Mouse (Mus musculus) stomach, postnatal 0 days (tissue): ENCODE results near the gene Gm49342. TPM values are rescaled to one million over a fixed set of nuclear protein-coding genes. Genes with fewer than 3 reads are reported as not detected.
"Not testable (repeated sequence)": the region's sequence is repeated elsewhere in the genome, so short reads cannot be mapped to it uniquely, and the experiment has no call there.

ENCODE experiments used
- ATAC-seq: fragments of 200-750 bp; cut with Nextera tagmentation; 2 replicates; pipeline ENCODE4 v1.8.0; 2017; ENCODE audit not compliant: low FRiP score, low TSS enrichment
- DNase-seq: peaks from one replicate; pipeline ENCODE4 v3.0.0-alpha.2; 2016; ENCODE audit warnings: low spot score
- H3K27ac ChIP-seq: fragments of 300-500 bp; sonication (generic); replicated peaks from 2 replicates; pipeline ENCODE4 v1.5.1; 2014; ENCODE audit warnings: mild to moderate bottlenecking, control low read depth
- H3K27me3 ChIP-seq: fragments of 300-500 bp; sonication (generic); 2 replicates; pipeline ENCODE4 v1.6.1; 2014; ENCODE audit warnings: low read length; ENCODE audit not compliant: control insufficient read depth, insufficient read depth
- H3K36me3 ChIP-seq: fragments of 300-500 bp; sonication (generic); 2 replicates; pipeline ENCODE4 v1.6.1; 2014; ENCODE audit warnings: low read length, mixed read lengths; ENCODE audit not compliant: control insufficient read depth, insufficient read depth
- H3K4me1 ChIP-seq: fragments of 300-500 bp; sonication (generic); replicated peaks from 2 replicates; pipeline ENCODE4 v1.6.1; 2014; ENCODE audit warnings: antibody characterized with exemption; ENCODE audit not compliant: control insufficient read depth, insufficient read depth
- H3K4me2 ChIP-seq: fragments of 300-500 bp; sonication (generic); replicated peaks from 2 replicates; pipeline ENCODE4 v1.6.1; 2014; ENCODE audit warnings: low read depth, mild to moderate bottlenecking, control low read depth, moderate library complexity
- H3K4me3 ChIP-seq: fragments of 300-500 bp; sonication (generic); 2 replicates; pipeline ENCODE4 v1.5.1; 2014; ENCODE audit warnings: low read depth, low read length, control low read depth
- H3K9ac ChIP-seq: fragments of 300-500 bp; sonication (generic); 2 replicates; pipeline ENCODE4 v1.6.1; 2014; ENCODE audit warnings: mild to moderate bottlenecking, low read length, control low read depth, mixed read lengths
- H3K9me3 ChIP-seq: fragments of 300-500 bp; sonication (generic); 2 replicates; pipeline ENCODE4 v1.6.1; 2016; ENCODE audit warnings: low read length; ENCODE audit not compliant: control insufficient read depth
- CTCF ChIP-seq: IDR thresholded peaks from 2 replicates; pipeline ENCODE4 v1.5.1; 2016; ENCODE audit warnings: antibody characterized with exemption, low read depth, mild to moderate bottlenecking, moderate library complexity
- EP300 ChIP-seq: optimal IDR thresholded peaks from 2 replicates; pipeline ENCODE3; 2016; ENCODE audit warnings: antibody characterized with exemption
- WGBS: fragments of 180-500 bp; shearing (Covaris S2); extraction: QIAGEN DNeasy Blood & Tissue Kit; methylation state at CpG from one replicate; pipeline ENCODE4 v1.1.7; 2014; 5-methylcytosine and 5-hydroxymethylcytosine counted together
- polyA plus RNA-seq: library from polyadenylated mRNA; unstranded; fragments of >200 nt; fragmentation: Nextera tagmentation; extraction: Ambion mirVana; gene quantifications from 2 replicates; pipeline ENCODE4 v1.2.1, GENCODE M21; 2015

Gene Gm49342
- polyA plus RNA-seq, 1 experiment from 2014 or later = not detected

- Histone ChIP-seq H3K4me3 (peak overlapping the region; percentile 35), H3K9me3 (no peaks in the 10 kb centered on the region), H3K36me3 (no peaks in the 10 kb centered on the region), H3K4me1 (no peaks in the 10 kb centered on the region), H3K27ac (peak overlapping the region; percentile 59), H3K4me2 (peak overlapping the region; percentile 71), H3K9ac (peak overlapping the region; percentile 61), H3K27me3 (no peaks in the 10 kb centered on the region)
- ATAC-seq = peak; percentile 91
- WGBS = 5% methylated on average over 26 of the region's 26 CpGs
- peak; percentile 69 for DNase-seq
- TF ChIP-seq EP300 = no peak
- TF ChIP-seq CTCF = peak; percentile 76
Observed at GRCm38 (mm10) chr14:50903973-50904827, 40.1 kb upstream of the Gm49342 start.

GRCm38 (mm10) chr14:50904828-50905129 lies 39.5 kb upstream of the Gm49342 start:
- 91% methylated on average over 4 of the region's 4 CpGs for whole genome bisulfite sequencing
- DNase-seq = no peak
- no peak for TF ChIP-seq EP300
- no peaks in the 10 kb centered on the region for H3K27me3 ChIP-seq
- H3K4me3 ChIP-seq = no peak overlapping the region
- ATAC-seq = no peak
- H3K27ac ChIP-seq = no peak overlapping the region
- no peak overlapping the region for H3K9ac ChIP-seq
- H3K4me2 ChIP-seq = no peak overlapping the region
- H3K36me3 ChIP-seq = no peaks in the 10 kb centered on the region
- no peaks in the 10 kb centered on the region for H3K4me1 ChIP-seq
- no peaks in the 10 kb centered on the region for H3K9me3 ChIP-seq

DNA sequence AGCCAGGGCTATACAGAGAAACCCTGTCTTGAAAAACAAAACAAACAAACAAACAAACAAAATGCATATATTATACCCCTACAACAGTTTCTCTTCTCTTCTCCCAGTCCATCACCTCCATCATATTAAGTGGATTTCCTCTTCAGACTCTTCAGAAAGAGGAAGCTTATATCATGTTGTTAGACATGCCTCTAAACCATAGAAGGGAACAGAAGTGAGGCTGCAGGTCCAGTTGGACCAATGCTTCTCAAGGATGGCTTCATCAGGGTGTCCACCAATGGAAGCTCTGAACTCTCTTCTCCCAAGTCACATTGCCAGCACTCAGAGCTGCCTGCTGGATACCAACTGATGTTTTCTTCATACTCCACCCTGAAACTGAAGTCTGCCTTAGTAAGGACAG lies 39.0 kb upstream of the Gm49342 start:
- H3K27me3 ChIP-seq, DNase-seq, H3K9ac ChIP-seq: not testable (repeated sequence)

GRCm38 (mm10) chr14:50908126-50908525 lies 36.2 kb upstream of the Gm49342 start:
- DNase-seq (no peak), ATAC-seq (no peak)
- WGBS = 70% methylated on average over 4 of the region's 4 CpGs
- H3K9me3 ChIP-seq = no peaks in the 10 kb centered on the region
- TF ChIP-seq CTCF (no peak), EP300 (no peak)
- H3K36me3 ChIP-seq = no peaks in the 10 kb centered on the region
- no peaks in the 10 kb centered on the region for H3K27me3 ChIP-seq
- H3K9ac ChIP-seq = no peak overlapping the region
- H3K4me1 ChIP-seq = no peaks in the 10 kb centered on the region
- no peak overlapping the region for H3K4me3 ChIP-seq
- no peak overlapping the region for H3K27ac ChIP-seq
- H3K4me2 ChIP-seq = no peak overlapping the region

More for the DNA sequence above, 39.0 kb upstream of the Gm49342 start:
- not testable (repeated sequence) for H3K4me1 ChIP-seq, ATAC-seq, H3K4me2 ChIP-seq, H3K27ac ChIP-seq, H3K4me3 ChIP-seq, H3K36me3 ChIP-seq, H3K9me3 ChIP-seq

DNA sequence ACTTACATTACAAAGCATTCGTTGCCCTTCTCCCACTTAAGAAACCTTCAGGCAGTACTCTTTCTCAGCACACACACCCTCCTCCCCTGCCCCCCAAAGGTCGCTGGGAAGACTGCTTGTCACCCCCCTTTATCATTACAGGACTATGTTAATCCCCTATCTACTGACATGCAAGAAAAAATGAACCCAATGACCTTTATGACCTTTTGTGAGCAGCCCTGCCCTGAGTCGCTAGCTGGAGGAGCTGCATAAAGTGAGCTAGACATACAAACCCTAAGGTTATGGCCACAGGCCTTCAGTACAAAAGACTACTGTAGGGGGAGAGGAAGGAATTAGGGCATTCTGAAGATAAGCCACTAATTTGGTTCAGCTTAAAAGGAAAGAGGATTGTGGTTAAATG lies 33.0 kb upstream of the Gm49342 start:
- Histone ChIP-seq H3K36me3 (peaks cover 12% of the 10 kb centered on the region; the same call in 1 of the 2 replicates), H3K27me3 (no peaks in the 10 kb centered on the region), H3K4me2 (no peak overlapping the region), H3K9ac (no peak overlapping the region), H3K9me3 (no peaks in the 10 kb centered on the region), H3K4me1 (no peaks in the 10 kb centered on the region), H3K27ac (no peak overlapping the region), H3K4me3 (no peak overlapping the region)
- DNase-seq (no peak), ATAC-seq (no peak)
- TF ChIP-seq EP300 (no peak), CTCF (no peak)
- WGBS = 43% methylated on average over 3 of the region's 3 CpGs

DNA sequence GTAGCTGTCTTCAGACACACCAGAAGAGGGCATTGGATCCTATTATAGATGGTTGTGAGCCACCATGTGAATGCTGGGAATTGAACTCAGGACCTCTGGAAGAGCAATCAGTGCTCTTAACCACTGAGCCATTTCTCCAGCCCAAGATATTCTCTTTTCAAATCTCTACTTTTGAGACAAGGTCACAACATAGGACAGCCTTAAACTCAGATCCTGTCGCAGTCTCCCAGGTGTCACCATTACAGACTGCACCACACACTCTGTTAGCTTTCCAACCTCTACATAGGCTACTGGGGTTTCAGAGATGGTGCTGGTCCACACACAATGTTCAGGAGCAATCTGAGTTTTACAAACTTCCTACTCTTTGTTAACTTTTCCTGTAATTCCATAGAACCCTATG lies 20.9 kb upstream of the Gm49342 start:
- H3K9me3 ChIP-seq, H3K27me3 ChIP-seq, DNase-seq, ATAC-seq, H3K4me1 ChIP-seq, H3K27ac ChIP-seq: not testable (repeated sequence)
- Histone ChIP-seq H3K4me3 (peak overlapping the region; percentile 73), H3K9ac (peak overlapping the region; percentile 78; the same call in 1 of the 2 replicates), H3K36me3 (peaks cover 12% of the 10 kb centered on the region), H3K4me2 (peak overlapping the region; percentile 89)
- WGBS = 58% methylated on average over 1 of the region's 1 CpGs
